Mouse (Mus musculus): ENCODE measurements at regions not wholly inside any gene's neighbourhood (a gene's known extent, or its start where the extent isn't known, plus 50 kb on each side); places are given as distances from the start of the nearest gene placed in this dataset.

DNA sequence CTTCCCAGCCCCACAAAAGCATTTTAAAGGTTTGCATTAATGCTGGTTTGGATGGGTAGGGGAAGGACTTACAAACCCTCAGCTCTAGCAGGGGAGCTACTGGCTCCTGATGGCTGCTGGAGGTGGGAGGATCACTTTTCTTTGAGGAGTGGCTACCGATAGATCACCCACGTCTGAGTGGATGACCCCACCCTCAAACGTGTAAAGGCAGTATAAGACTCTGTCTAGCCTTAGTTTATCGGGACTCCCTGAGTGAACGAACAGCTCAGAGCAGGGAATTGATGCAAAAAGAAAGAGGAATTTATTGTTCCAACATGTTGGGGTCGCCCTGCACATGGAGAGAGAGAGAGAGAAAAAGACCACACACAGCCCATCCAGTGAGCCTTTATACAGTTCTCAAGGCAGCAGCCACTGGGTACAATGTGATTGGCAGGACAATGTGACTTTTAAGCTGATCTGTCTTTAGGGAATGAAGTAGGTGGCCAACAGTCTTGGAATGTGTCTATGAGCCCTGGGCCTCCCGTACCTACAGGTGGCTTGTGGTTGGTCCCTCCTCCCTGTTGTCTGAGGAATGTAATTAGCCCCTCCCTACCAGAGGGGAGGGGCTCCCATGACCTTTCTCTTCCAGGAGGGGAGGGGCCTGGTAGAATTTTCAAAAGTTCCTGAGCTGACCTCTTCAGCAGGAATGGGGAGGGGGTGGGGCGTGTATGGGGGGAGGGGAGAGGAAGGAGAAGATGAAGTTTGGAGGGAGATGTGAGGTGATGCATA, 108.7 kb upstream of the Tmem150c start:
- Histone ChIP-seq H3K9ac (no peak overlapping the region), H3K4me3 (replicated peaks) (no peak overlapping the region), H3K9me3 (replicated peaks) (no peaks in the 10 kb centered on the region), H3K27ac (replicated peaks) (no peak overlapping the region), H3K4me2 (replicated peaks) (no peak overlapping the region), H3K36me3 (no peaks in the 10 kb centered on the region), H3K27me3 (no peaks in the 10 kb centered on the region), H3K4me1 (peaks cover 16% of the 10 kb centered on the region)
- peak; percentile 29; the same call in 1 of the 2 replicates for ATAC-seq (ENCODE audit: insufficient number of reproducible peaks, low FRiP score, low TSS enrichment, low read depth)
- 32% methylated on average over 8 of the region's 8 CpGs for WGBS

DNA sequence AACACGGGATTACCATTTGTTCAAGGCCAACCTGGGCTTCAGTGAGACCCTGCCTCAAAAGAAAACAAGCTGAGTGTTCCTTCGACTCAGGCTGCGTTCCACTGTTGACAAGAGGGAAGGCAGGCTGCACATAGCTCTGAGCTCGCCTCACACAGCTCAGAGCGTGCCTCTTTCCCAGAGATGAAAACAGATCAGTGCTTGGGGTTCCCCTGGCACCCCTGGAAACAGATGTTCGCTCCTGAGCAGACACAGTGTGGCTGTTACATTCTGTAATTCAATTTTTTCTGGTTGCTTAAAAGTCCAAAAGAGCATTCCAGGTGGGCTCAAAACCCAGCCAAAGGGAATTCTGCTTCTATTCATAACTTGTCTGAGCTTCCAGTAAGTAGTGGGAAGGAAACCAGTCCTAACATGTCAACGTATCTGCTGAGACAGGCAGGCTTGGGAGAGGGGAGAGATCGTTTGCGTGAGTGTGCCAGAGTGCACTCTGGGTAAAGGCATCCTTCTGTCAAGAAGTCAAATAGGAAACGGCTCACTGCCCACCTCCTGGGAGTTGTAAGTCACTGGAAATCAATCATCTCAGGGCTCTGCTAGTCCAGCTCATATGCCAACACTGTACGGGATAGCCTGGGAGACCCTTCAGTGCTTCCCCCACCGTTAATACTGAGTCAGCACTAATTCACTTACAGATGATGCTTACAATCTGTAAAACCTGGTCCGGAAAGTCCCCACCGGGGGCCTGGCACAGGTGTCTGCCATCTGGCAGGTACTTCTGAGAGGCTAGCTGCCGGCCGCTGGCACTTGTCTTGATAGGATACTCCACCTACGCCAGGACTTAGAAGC, 107.3 kb upstream of the Tmem150c start:
- WGBS = 24% methylated on average over 17 of the region's 17 CpGs
- Histone ChIP-seq H3K36me3 (no peaks in the 10 kb centered on the region), H3K4me1 (peaks cover 16% of the 10 kb centered on the region), H3K4me3 (replicated peaks) (no peak overlapping the region), H3K9ac (no peak overlapping the region), H3K27me3 (no peaks in the 10 kb centered on the region), H3K4me2 (replicated peaks) (0 out of 2 replicates have a peak overlapping the region, but pooled peaks have one; percentile 6), H3K9me3 (replicated peaks) (no peaks in the 10 kb centered on the region), H3K27ac (replicated peaks) (peak overlapping the region; percentile 63)
- ATAC-seq (ENCODE audit: insufficient number of reproducible peaks, low FRiP score, low TSS enrichment, low read depth) = peak; percentile 65

DNA sequence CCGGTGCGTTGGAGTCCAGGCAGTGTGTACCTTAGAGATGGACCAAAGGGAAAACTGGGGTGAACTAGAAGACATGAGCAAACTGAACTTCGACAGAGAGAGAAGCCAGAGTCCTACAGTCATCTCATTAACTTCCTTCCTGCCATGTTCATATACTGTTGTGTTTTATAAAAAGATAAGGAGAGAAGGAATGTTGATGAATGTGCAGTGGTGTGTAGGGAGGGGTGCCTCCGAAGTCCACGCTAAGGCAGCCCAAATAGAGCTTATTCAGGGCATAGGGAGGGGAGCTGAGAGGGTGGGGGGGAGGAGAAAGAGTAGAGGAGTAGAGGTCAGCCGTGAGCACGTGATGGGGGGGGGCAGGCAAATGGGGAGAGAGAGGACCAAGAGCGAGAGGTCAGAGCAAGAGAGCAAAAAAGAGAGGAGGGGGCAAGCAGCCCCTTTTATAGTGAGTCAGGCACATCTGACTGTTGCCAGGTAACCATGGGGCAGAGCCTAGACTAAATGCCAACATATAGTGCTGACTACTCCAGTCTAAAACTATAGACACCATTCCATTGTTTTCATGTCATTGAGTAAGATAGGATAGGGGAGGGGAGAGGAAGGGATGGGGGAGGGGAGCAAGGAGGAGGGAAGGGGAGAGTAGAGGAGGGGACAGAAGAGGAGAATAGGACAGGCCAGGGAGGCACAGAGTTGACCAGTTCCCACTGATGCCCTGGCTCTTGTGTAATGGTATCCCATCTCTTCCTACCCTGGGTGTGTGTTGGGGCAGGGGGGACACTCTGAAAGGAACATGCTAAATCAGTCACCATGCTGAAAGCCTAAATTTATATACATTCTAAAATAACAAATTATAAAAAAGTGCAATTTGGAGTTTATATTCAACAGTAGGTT, 100.4 kb upstream of the Tmem150c start:
- WGBS = 77% methylated on average over 8 of the region's 8 CpGs

DNA sequence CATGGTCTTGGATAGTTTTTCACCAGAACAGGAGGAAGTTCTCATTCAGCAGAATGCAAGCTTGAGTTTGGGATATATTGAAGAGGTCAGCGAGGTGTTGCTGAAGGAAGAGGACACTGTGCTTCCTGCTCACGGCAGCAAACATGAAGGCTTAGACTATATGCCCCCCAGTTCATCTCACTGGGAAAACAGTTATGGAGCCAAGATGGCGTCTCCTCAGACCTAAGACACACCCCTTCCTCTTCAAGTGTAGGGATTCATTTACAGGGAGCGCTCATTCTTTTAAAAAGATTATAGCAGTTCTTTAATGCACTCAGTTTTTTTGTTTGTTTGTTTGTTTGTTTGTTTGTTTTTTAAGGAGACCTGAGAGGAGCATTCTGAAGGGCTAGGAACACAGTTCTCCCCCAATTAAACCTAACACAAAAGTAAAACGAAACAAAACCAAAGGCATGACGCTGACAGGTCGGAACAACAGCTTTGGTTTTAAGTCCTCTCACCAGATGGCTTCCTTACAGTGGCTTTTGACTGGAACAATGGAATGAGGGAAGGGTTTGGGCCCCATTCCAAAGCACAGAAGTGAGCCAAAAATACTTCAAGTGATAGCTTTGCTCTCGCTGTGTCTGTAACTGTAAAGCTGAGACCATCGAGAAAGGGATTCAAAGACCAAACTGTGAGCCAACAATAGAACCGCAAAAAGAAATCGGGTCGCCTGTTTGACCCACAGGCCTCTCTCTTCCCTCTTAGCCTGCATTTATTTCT, 99.5 kb upstream of the Tmem150c start:
- H3K4me2 ChIP-seq (replicated peaks) = peak overlapping the region; percentile 15; the same call in 1 of the 2 replicates

More for the DNA sequence above, 100.4 kb upstream of the Tmem150c start:
- Histone ChIP-seq H3K4me2 (replicated peaks) (no peak overlapping the region), H3K27me3 (no peaks in the 10 kb centered on the region), H3K4me3 (replicated peaks) (no peak overlapping the region), H3K36me3 (no peaks in the 10 kb centered on the region), H3K4me1 (peaks cover 7% of the 10 kb centered on the region; the same call in 1 of the 2 replicates), H3K27ac (replicated peaks) (0 out of 2 replicates have a peak overlapping the region, but pooled peaks have one; percentile 22), H3K9me3 (replicated peaks) (no peaks in the 10 kb centered on the region), H3K9ac (no peak overlapping the region)
- no peak for ATAC-seq (ENCODE audit: insufficient number of reproducible peaks, low FRiP score, low TSS enrichment, low read depth)

DNA sequence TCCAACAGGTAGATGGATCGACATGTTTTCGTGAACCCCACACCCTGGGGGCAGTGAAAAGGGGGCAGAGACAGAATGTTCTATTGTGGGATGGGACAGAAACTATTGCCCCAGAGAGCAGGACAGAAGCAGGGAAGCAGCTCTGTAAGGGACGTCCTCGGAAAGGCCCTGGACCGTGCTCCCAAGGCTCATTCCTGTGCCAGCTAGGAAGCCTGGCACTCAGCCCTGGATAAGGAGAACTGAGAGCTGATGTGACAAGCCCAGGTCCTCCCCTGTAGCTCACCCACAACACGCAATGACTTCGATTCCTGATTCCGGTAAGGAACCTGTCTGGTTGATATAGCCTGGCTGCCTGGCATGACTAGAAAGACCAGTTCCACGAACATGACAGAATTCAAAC, 95.7 kb upstream of the Tmem150c start:
- Histone ChIP-seq H3K27me3 (no peaks in the 10 kb centered on the region), H3K9ac (no peak overlapping the region), H3K4me1 (peaks cover 10% of the 10 kb centered on the region; the same call in 1 of the 2 replicates), H3K36me3 (no peaks in the 10 kb centered on the region), H3K27ac (replicated peaks) (no peak overlapping the region), H3K4me2 (replicated peaks) (no peak overlapping the region), H3K9me3 (replicated peaks) (no peaks in the 10 kb centered on the region), H3K4me3 (replicated peaks) (no peak overlapping the region)
- no peak for ATAC-seq (ENCODE audit: insufficient number of reproducible peaks, low FRiP score, low TSS enrichment, low read depth)
- WGBS = 73% methylated on average over 9 of the region's 9 CpGs

More for the DNA sequence above, 99.5 kb upstream of the Tmem150c start:
- Histone ChIP-seq H3K4me3 (replicated peaks) (no peak overlapping the region), H3K9me3 (replicated peaks) (no peaks in the 10 kb centered on the region), H3K36me3 (no peaks in the 10 kb centered on the region), H3K4me1 (peaks cover 10% of the 10 kb centered on the region; the same call in 1 of the 2 replicates), H3K27ac (replicated peaks) (0 out of 2 replicates have a peak overlapping the region, but pooled peaks have one; percentile 22), H3K27me3 (no peaks in the 10 kb centered on the region), H3K9ac (no peak overlapping the region)
- 0 out of 2 replicates have a peak, but pooled peaks have one; percentile 51 for ATAC-seq (ENCODE audit: insufficient number of reproducible peaks, low FRiP score, low TSS enrichment, low read depth)
- WGBS = 57% methylated on average over 12 of the region's 12 CpGs

DNA sequence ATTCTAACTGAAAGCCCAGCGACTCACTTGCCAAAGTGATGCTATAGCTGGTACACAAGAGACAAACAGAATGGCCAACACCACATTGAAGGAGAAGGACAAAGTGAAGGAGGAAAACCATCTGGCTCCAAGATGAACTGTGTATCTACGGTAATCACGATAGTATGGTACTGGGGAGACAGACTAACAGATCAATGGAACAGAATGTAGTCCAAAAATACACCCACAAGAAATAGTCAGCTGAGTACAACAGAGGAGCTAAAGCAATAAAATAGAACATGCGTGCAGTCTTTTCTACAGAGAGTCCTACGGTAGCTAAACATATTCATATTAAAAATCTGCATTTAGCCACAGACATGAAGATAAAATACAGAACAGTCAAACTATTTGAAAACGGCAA, 92.4 kb upstream of the Tmem150c start:
- Histone ChIP-seq H3K9ac (no peak overlapping the region), H3K27me3 (no peaks in the 10 kb centered on the region), H3K4me3 (replicated peaks) (no peak overlapping the region), H3K36me3 (no peaks in the 10 kb centered on the region), H3K9me3 (replicated peaks) (no peaks in the 10 kb centered on the region), H3K4me1 (0 out of 2 replicates have a peak, but pooled peaks cover 2% of the 10 kb centered on the region), H3K4me2 (replicated peaks) (no peak overlapping the region), H3K27ac (replicated peaks) (no peak overlapping the region)
- 78% methylated on average over 6 of the region's 6 CpGs for WGBS
- ATAC-seq (ENCODE audit: insufficient number of reproducible peaks, low FRiP score, low TSS enrichment, low read depth) = no peak

DNA sequence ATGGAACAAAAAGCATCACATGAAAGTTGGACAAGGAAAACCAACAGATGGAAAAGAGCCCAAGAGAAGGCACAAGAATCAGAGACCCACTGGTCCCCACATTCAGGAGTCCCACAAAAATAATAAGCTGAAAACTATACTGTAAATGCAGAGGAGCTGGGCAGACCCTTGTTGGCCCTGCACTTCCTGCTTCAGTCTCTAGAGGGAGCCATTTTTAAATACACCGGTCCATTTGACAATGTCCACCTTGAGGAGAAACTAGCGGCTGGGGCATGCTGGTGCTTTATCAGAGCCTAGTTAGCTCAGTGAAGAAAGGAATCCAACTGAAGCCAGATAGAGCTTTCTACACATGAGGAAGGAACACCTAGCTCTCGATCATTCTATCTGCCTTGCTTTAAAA, 90.1 kb upstream of the Tmem150c start:
- 60% methylated on average over 3 of the region's 3 CpGs for WGBS
- H3K4me1 ChIP-seq = 0 out of 2 replicates have a peak, but pooled peaks cover 2% of the 10 kb centered on the region
- no peak overlapping the region for H3K9ac ChIP-seq
- no peaks in the 10 kb centered on the region for H3K27me3 ChIP-seq
- H3K27ac ChIP-seq (replicated peaks) = no peak overlapping the region
- no peaks in the 10 kb centered on the region for H3K36me3 ChIP-seq
- no peak for ATAC-seq (ENCODE audit: insufficient number of reproducible peaks, low FRiP score, low TSS enrichment, low read depth)
- no peaks in the 10 kb centered on the region for H3K9me3 ChIP-seq (replicated peaks)
- H3K4me3 ChIP-seq (replicated peaks) = no peak overlapping the region
- H3K4me2 ChIP-seq (replicated peaks) = no peak overlapping the region

DNA sequence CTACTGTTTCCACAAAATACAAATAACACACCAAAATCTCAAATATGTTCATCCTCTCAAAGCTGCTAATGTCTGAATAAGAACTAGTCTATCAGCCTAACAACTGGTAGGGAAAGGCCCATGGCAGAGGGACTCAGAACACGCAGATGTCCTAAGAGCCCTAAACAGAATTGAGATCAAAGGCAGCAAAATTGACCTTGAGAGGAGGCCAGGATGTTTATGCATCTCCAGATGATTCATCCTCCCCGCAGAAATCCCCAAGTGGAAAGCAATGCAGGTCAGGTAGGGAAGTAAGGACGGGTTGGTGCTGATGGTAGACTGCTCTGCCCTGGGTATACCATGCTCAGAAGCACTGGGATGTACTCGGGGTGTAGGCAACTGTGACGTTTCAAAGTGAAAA, 89.0 kb upstream of the Tmem150c start:
- Histone ChIP-seq H3K27me3 (no peaks in the 10 kb centered on the region), H3K4me1 (no peaks in the 10 kb centered on the region), H3K36me3 (no peaks in the 10 kb centered on the region), H3K9me3 (replicated peaks) (no peaks in the 10 kb centered on the region), H3K4me3 (replicated peaks) (no peak overlapping the region), H3K27ac (replicated peaks) (no peak overlapping the region), H3K9ac (no peak overlapping the region), H3K4me2 (replicated peaks) (no peak overlapping the region)
- no peak for ATAC-seq (ENCODE audit: insufficient number of reproducible peaks, low FRiP score, low TSS enrichment, low read depth)
- WGBS = 67% methylated on average over 5 of the region's 5 CpGs

DNA sequence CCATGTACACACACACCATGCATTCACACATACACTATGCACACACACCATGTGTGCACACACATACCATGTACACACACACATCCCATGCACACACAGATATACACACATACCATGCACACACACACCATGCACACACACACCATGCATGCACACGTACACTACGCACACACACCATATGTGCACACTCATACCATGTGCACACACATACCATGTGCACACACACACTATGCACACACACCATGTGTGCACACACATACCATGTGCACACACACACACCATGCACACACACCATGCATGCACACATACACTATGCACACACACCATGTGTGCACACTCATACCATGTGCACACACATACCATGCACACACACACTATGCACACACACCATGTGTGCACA, 87.1 kb upstream of the Tmem150c start:
- no peaks in the 10 kb centered on the region for H3K36me3 ChIP-seq
- H3K9ac ChIP-seq = no peak overlapping the region
- 0 out of 2 replicates have a peak, but pooled peaks have one; percentile 34 for ATAC-seq (ENCODE audit: insufficient number of reproducible peaks, low FRiP score, low TSS enrichment, low read depth)
- no peaks in the 10 kb centered on the region for H3K4me1 ChIP-seq
- H3K4me3 ChIP-seq (replicated peaks) = no peak overlapping the region
- H3K4me2 ChIP-seq (replicated peaks) = no peak overlapping the region
- WGBS = 97% methylated on average over 2 of the region's 2 CpGs
- H3K27me3 ChIP-seq = no peaks in the 10 kb centered on the region
- H3K27ac ChIP-seq (replicated peaks) = no peak overlapping the region
- H3K9me3 ChIP-seq (replicated peaks) = no peaks in the 10 kb centered on the region

DNA sequence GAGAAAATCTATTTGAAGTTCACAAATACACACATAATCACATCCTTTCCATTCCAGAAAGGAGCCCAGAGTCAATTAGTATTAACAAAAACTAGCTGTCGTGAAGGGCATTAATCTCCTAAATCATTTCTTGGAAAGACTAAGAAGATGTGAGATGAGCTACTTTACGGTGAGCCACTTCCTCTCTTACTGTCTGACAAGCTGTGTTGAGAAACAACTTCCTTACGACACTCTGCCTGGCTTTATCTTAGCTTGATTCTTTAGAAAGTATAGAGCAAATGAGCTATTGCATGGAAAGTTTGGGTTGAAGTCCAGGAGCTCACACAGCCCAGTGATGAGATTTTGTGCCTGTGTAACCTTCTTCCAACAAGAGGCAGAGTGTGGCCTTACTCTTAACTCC, 85.2 kb upstream of the Tmem150c start:
- no peak overlapping the region for H3K27ac ChIP-seq (replicated peaks)
- no peaks in the 10 kb centered on the region for H3K36me3 ChIP-seq
- H3K9me3 ChIP-seq (replicated peaks) = no peaks in the 10 kb centered on the region
- no peak overlapping the region for H3K4me3 ChIP-seq (replicated peaks)
- H3K9ac ChIP-seq = no peak overlapping the region
- WGBS = 69% methylated on average over 3 of the region's 3 CpGs
- H3K4me1 ChIP-seq = no peaks in the 10 kb centered on the region
- ATAC-seq (ENCODE audit: insufficient number of reproducible peaks, low FRiP score, low TSS enrichment, low read depth) = no peak
- H3K4me2 ChIP-seq (replicated peaks) = no peak overlapping the region
- H3K27me3 ChIP-seq = no peaks in the 10 kb centered on the region
